Mouse (Mus musculus): ENCODE results near the gene Pdf. TPM values are rescaled to one million over a fixed set of nuclear protein-coding genes. Genes with fewer than 3 reads are reported as not detected.

Pdf gene
- total and polyA plus RNA-seq, 3 experiments = 56.0 to 64.8 (median 60.6) TPM

DNA sequence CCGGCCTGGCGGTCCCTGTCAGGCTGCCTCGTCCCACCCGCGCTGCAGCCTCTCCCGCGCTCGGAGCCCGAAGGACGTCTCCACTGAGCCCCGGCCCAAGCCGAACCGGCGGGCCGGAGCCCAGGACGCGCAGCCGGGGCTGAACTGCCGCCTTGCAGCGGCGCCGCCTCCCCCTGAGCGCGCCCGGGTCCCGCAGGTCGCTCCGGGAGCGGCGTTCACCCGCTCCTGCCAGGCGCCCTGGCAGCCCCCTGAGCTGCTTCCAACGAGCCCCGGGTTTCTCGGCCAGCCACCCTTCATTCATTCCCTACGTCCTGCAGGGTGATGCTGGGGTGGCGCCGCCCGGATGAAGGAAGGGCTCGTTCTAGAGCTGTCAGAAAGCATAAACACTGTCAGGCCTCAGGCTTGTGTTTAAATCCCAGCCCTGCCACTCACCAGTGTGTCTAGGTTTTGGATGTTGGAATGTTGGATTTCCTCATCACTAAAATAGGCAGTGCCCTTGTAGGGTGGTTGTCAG, 16.8 kb downstream of the Pdf start:
- DNase-seq = no peak
- Histone ChIP-seq H3K9ac (ENCODE audit: low read depth, low read length) (peak overlapping the region; percentile 97), H3K4me1 (ENCODE audit: control insufficient read depth, insufficient read depth, low read length) (peaks cover 7% of the 10 kb centered on the region), H3K79me2 (replicated peaks; ENCODE audit: control insufficient read depth, insufficient read depth, low read length) (peaks cover 2% of the 10 kb centered on the region; the same call in 1 of the 2 replicates), H3K4me3 (peak overlapping the region; percentile 95), H3K27me3 (ENCODE audit: control insufficient read depth, insufficient read depth, low read length) (no peaks in the 10 kb centered on the region), H3K27ac (peak overlapping the region; percentile 87), H3K36me3 (ENCODE audit: control insufficient read depth, insufficient read depth, low read length) (no peaks in the 10 kb centered on the region; the same call in 1 of the 2 replicates)
- intact Hi-C loops (cut with DNase I) = loop anchor here (1.0 kb wide), 2 partner anchors 17 to 25 kb away; partner anchors contain the start of genes Cog8, Nip7 and Pdf
- TF ChIP-seq POLR2A (IDR thresholded peaks at IDR 0.05; ENCODE audit: insufficient read depth, low read depth, low read length) = no peak
- no peak for TF ChIP-seq CTCF (IDR thresholded peaks at IDR 0.05)
- no peak for TF ChIP-seq EP300 (IDR thresholded peaks at IDR 0.05; ENCODE audit: insufficient read depth, low read depth, low read length)
- 0% methylated on average over 40 of the region's 40 CpGs for WGBS

DNA sequence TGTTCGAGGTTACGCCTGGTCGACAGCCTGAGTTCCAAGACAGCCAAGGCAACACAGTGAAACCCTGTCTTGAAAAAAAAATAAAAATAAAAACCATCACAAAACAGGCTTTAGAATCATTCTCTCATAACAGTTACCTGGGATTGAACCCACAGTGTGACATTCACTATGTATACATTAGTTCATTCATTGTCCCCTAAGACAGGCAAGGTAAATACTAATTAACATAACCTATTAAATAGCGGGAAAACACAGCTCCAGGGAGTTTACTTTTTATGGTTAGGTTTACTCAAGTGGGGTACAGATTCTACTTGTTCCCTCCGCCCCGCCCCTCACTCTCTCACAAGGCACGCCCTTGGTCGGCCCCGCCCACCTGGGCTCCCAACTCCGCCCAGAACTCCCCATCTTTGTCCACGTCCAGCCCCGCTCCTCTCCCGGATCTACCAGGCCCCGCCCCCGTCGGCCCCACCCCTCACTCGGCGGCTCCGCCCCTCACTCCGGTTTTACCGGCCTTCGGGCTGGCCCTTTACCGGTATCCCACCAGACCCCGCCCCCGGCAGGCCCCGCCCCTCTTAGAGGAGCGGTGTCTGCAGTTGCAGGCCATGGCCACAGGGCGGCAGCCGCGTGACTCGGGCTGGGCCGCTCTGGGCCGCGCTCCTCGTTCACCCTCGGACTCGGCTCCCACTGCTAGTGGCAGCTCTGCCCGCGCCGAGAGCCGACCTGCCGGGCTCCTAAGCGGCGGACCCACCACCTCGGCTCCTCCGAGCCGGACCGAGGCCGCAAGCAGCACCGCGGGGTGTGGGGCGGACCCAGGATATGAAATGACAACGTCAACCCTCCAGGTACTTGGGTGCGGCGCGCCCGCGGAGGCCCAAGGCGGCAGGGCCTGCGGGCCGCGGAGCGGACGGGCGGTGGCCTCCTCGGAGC, 17.5 kb downstream of the Pdf start, which contains the start of gene Vps4a:
Gene Vps4a, plus strand, starts transcription at position 573 of the 927 bp plus-strand sequence.
- WGBS = 5% methylated on average over 63 of the region's 66 CpGs
- peak; percentile 96 to 99 for DNase-seq
- TF ChIP-seq POLR2A (IDR thresholded peaks at IDR 0.05; ENCODE audit: insufficient read depth, low read depth, low read length) (peak; percentile 61), CTCF (IDR thresholded peaks at IDR 0.05) (peak; percentile 97), EP300 (IDR thresholded peaks at IDR 0.05; ENCODE audit: insufficient read depth, low read depth, low read length) (no peak)
- Histone ChIP-seq H3K4me1 (ENCODE audit: control insufficient read depth, insufficient read depth, low read length) (peaks cover 2% of the 10 kb centered on the region), H3K27ac (peak within 1 kb of the TSS; percentile 87), H3K36me3 (ENCODE audit: control insufficient read depth, insufficient read depth, low read length) (no peaks in the 10 kb centered on the region; the same call in 1 of the 2 replicates), H3K27me3 (ENCODE audit: control insufficient read depth, insufficient read depth, low read length) (no peaks in the 10 kb centered on the region), H3K4me3 (peak within 1 kb of the TSS; percentile 95), H3K79me2 (replicated peaks; ENCODE audit: control insufficient read depth, insufficient read depth, low read length) (peaks cover 2% of the 10 kb centered on the region; the same call in 1 of the 2 replicates), H3K9ac (ENCODE audit: low read depth, low read length) (peak within 1 kb of the TSS; percentile 97)
- intact Hi-C loops (cut with DNase I) = loop anchor here (1.0 kb wide), 2 partner anchors 17 to 25 kb away; partner anchors contain the start of genes Cog8, Nip7 and Pdf

DNA sequence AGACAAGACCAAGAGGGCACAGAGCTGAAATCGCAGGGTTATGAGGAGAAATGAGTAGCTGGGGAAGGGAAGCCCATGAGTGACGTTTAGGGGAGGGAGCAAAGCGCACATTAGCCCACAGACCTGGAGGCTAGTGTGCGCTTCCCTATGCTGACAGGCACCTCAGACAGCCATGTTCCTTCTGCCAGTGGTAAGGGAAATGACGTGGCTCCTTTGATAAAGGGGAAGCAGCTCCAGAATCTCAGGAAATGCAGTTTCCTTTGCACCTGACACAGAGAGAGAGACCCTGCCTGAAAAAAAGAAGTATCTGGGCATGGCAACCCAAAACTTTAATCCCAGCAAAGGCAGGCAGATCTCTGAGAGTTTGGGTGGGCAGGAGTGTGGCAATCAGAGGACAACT, 18.4 kb downstream of the Pdf start:
- Histone ChIP-seq H3K27ac (no peak overlapping the region), H3K36me3 (ENCODE audit: control insufficient read depth, insufficient read depth, low read length) (no peaks in the 10 kb centered on the region; the same call in 1 of the 2 replicates), H3K9ac (ENCODE audit: low read depth, low read length) (no peak overlapping the region), H3K4me3 (no peak overlapping the region), H3K4me1 (ENCODE audit: control insufficient read depth, insufficient read depth, low read length) (peaks cover 2% of the 10 kb centered on the region), H3K79me2 (replicated peaks; ENCODE audit: control insufficient read depth, insufficient read depth, low read length) (peaks cover 2% of the 10 kb centered on the region; the same call in 1 of the 2 replicates), H3K27me3 (ENCODE audit: control insufficient read depth, insufficient read depth, low read length) (no peaks in the 10 kb centered on the region)
- 64% methylated on average over 5 of the region's 5 CpGs for WGBS
- no peak for DNase-seq
- TF ChIP-seq POLR2A (IDR thresholded peaks at IDR 0.05; ENCODE audit: insufficient read depth, low read depth, low read length) = no peak
- intact Hi-C loops (cut with DNase I) = no loop called here

DNA sequence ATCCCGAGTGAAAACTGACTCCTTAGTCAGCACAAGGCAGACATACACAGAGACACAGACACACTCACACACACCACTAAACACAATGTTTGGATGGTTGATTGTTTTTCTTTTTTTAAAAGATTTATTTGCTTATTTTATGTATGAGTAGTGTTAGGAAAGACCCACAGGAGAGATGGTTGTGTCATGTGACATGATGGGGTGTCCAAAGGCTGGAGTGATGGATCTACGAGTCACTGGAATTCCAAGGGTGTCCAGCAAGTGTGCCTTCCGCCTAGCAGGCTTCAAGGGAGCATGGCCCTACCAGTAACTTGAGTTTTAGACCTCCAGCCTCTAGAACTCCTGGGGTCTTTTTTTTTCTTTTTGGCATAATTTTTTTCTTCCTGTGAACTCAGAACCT, 19.1 kb downstream of the Pdf start:
- peaks cover 2% of the 10 kb centered on the region for H3K4me1 ChIP-seq (ENCODE audit: control insufficient read depth, insufficient read depth, low read length)
- H3K9ac ChIP-seq (ENCODE audit: low read depth, low read length) = no peak overlapping the region
- H3K27ac ChIP-seq = no peak overlapping the region
- WGBS = 81% methylated on average over 3 of the region's 3 CpGs
- DNase-seq = no peak
- H3K4me3 ChIP-seq = no peak overlapping the region
- H3K27me3 ChIP-seq (ENCODE audit: control insufficient read depth, insufficient read depth, low read length) = no peaks in the 10 kb centered on the region
- TF ChIP-seq CTCF (IDR thresholded peaks at IDR 0.05) = no peak
- TF ChIP-seq EP300 (IDR thresholded peaks at IDR 0.05; ENCODE audit: insufficient read depth, low read depth, low read length) = no peak
- TF ChIP-seq POLR2A (IDR thresholded peaks at IDR 0.05; ENCODE audit: insufficient read depth, low read depth, low read length) = no peak
- H3K79me2 ChIP-seq (replicated peaks; ENCODE audit: control insufficient read depth, insufficient read depth, low read length) = peaks cover 2% of the 10 kb centered on the region; the same call in 1 of the 2 replicates
- intact Hi-C loops (cut with DNase I) = no loop called here
- H3K36me3 ChIP-seq (ENCODE audit: control insufficient read depth, insufficient read depth, low read length) = no peaks in the 10 kb centered on the region; the same call in 1 of the 2 replicates

GRCm38 (mm10) chr8:107023479-107023878, 24.9 kb downstream of the Pdf start:
- no peaks in the 10 kb centered on the region for H3K4me1 ChIP-seq (ENCODE audit: control insufficient read depth, insufficient read depth, low read length)
- 63% methylated on average over 8 of the region's 8 CpGs for WGBS
- H3K36me3 ChIP-seq (ENCODE audit: control insufficient read depth, insufficient read depth, low read length) = no peaks in the 10 kb centered on the region
- H3K9ac ChIP-seq (ENCODE audit: low read depth, low read length) = no peak overlapping the region
- H3K27ac ChIP-seq = no peak overlapping the region
- intact Hi-C loops (cut with DNase I) = no loop called here
- DNase-seq = no peak
- no peaks in the 10 kb centered on the region for H3K79me2 ChIP-seq (replicated peaks; ENCODE audit: control insufficient read depth, insufficient read depth, low read length)
- H3K27me3 ChIP-seq (ENCODE audit: control insufficient read depth, insufficient read depth, low read length) = no peaks in the 10 kb centered on the region
- H3K4me3 ChIP-seq = no peak overlapping the region
- TF ChIP-seq EP300 (IDR thresholded peaks at IDR 0.05; ENCODE audit: insufficient read depth, low read depth, low read length) = no peak
- TF ChIP-seq CTCF (IDR thresholded peaks at IDR 0.05) = no peak
- TF ChIP-seq POLR2A (IDR thresholded peaks at IDR 0.05; ENCODE audit: insufficient read depth, low read depth, low read length) = no peak

Data from heart, adult 2 months (tissue).